Mouse (Mus musculus) adrenal gland, adult 8-10 months (tissue): ENCODE results near the gene Kxd1. TPM values are rescaled to one million over a fixed set of nuclear protein-coding genes. Genes with fewer than 3 reads are reported as not detected.

Source experiments
- DNase-seq: peaks from one replicate; pipeline ENCODE4 v3.0.0; 2022
- total RNA-seq, 4 experiments: library from RNA; stranded (reverse); gene quantifications; 2 replicates each; pipeline ENCODE4 v1.2.4; 2022

Gene Kxd1
- total RNA-seq, 4 experiments from 2014 or later = 77.1 to 86.6 (median 80.3) TPM

DNA sequence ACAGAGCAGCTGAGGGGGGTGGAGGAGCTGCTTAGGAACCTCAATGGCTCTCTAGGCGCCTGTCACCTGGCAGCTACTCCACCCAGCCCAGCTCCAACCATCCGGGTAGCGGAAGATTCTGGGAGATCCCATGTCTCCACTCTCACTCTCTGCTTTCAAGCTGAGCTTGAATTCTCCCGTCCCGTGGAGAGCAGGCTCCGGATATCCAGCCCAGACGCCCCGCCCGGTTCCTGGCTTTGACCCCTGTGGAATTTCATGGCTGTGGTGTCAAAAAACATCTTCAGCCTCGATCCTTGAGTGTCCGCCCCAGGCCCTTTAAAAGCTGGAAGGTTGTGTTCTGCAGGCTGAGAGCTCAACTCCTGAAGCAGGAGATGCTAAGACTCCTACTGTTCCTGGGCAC is 61.0 kb downstream of the Kxd1 start:
- no peak for DNase-seq

DNA sequence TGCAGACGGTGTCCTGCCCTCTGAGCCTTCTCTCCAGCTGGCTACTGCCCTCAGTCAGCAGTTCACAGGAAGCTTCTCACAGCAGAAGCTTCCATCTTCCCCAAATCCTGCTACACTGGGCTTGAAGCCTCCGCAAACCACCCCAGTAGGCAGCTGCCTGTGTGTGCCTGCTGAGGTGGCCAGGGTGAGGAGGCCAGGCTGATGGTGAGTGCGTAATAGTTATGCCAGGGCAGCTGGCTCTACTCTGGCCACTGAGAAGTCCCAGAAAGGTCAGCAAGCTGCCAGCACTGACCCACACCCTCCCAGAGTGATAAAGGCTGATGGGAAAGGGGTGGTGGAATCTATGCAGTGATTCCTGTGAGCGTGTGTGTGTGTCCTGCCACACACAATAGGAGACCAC is 61.5 kb downstream of the Kxd1 start:
- no peak for DNase-seq

DNA sequence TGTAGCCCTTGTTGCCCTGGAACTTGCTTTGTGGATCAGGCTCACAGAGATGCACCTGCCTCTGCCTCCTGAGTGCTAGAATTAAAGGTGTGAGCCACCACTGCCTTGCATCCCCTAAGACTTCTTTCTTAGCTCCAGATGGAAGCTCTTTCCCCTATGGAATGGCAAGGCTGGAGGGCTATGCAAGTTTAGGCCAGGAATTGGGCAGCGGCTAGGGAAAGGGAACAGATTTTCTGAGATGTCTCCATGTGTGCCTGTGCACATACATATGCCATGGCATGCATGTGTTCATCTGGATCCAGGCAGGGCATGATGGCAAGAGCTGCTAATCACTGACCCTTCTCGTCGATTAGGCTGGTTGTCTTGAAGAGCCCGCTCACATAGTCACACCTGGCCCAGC is 62.1 kb downstream of the Kxd1 start:
- no peak for DNase-seq

DNA sequence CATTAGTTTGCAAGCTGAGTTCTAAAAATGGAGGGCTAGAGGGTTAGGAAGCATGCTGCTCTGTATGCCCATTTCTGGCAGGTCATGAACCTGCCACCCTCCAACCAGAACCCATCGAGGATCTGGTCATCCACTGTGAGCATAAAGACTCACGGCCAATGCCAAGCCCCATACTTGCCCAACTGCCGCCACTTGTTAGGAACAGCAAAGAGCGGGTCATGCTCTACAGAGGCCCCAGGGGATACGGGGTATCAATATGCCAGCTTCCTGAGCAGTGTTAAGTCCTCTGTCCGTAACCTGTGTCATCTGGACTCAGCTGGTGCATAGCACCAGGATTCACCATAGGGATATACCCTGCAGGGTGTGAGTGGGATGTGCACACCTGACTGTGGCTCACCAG is 63.6 kb downstream of the Kxd1 start:
- DNase-seq = no peak

DNA sequence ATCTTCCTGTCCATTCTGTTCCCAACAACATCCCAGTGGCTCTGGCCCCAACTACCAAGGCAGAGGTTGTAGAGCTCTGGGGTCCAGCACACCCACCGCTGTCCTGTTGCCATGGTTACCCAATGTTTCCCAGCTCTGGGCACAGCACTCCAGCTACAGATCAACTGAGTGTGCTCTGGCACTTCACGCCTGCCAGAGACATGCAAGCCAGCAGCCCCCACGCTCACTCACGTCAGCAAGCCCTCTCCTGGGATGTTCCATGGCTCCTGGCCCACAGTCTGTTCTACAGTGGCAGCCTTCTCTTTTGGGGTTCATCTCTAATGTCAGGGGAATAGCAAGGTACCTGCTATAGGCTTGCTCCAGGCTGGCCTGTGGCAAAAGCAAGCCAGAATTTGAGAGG is 64.5 kb downstream of the Kxd1 start:
- no peak for DNase-seq

DNA sequence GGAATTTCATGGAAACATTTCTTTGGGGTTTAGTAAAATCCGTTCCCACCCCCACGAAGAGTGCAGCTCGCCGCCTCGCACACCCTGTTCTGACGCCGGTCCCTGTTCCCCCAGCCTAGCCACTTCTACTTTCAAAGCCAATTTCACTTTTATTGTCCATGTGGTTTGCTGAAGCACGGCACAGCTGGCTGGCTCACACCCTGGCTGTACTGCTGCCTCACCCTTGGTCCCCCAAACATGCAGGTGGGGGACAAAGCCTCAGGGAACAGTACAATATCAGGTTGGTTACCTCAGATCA is 65.3 kb downstream of the Kxd1 start:
- no peak for DNase-seq

DNA sequence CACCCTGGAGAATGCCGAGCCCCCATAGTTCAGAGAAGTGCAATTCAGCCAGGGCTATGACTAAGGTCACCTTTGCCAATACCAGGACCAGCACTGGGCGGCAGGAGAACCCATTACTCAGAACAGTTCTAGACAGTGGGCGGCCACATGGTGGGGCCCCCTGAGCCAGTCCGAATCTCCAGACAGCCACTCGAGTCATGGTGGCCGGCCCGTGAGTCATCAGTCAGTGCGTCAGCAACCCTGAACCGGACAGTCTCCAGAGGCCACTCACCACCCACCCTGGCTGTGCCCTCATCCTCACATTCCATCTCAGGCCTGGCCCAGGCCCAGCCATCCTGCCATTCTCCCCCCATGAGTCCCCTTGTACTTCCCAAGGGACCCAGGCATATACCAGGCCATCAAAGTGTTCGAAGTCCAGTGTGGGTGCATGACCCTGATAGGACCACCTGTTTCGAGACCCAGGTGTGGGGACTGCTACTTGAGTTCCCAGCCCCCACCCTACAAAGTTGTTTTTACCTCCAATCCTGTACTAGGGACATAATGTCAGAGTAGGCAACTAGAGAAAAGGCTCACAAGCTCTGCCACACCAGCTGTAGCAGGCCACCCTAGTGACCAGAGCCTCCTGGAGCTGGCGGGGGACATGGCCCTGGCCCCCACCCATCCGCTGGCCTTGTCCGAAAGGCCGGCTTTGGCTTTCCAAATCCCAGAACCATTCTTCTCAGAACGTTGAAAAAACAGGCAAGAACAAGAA is 65.8 kb downstream of the Kxd1 start:
- peak; percentile 72 for DNase-seq

DNA sequence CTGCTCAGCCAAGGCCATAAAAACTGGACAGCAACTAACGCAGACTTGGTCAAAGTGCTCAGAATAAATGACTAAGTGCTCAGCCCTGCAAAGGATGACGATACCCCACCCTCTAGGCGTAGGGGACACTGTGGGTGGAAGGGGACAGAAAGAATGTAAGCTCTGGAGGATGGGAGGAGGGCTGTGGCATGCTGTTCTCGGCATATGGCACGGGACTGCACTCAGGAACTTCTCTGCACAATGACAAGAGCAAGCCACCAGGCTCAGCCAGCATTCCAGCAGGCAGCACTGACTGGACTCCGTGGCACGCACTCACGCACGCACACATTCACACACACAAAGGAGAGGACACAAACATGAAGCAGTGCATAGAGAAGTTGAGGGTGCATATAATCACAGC is 67.2 kb downstream of the Kxd1 start:
- no peak for DNase-seq

DNA sequence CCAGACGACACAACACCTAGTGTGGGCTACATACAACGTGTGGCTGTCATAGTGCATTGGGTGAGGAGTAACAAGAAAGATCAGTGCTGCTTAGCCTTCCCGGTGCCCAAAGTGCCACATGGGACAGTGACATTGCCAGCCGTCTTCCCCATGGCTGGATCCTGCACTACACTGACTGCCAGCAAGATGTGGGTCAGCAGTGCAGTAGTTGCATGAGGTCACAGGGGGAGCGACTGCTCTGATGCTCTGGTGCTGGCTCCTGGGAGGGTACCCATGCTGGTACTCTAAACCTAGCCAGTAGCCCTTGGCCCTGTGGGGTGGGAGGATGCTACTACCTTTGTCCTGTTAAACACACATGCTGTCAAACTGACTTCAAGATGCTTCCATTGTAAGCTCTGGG is 67.6 kb downstream of the Kxd1 start:
- DNase-seq = no peak

DNA sequence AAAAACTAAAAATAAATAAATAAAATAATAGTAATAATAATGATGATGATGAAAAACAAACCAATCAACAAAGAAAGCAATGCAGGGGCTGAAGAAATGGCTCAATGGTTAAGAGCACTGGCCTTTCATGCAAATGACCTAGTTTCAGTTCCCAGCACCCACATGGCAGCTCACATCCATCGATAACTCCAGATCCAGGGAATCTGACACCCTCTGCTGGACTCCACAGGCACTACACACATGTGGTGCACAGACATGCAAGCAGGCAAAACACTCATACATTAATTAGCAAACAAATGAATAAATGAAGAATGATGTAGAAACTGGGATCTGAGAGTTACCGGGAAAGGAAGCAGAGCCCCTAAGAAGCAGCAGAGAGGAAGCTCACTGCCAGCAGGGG is 68.1 kb downstream of the Kxd1 start:
- no peak for DNase-seq

DNA sequence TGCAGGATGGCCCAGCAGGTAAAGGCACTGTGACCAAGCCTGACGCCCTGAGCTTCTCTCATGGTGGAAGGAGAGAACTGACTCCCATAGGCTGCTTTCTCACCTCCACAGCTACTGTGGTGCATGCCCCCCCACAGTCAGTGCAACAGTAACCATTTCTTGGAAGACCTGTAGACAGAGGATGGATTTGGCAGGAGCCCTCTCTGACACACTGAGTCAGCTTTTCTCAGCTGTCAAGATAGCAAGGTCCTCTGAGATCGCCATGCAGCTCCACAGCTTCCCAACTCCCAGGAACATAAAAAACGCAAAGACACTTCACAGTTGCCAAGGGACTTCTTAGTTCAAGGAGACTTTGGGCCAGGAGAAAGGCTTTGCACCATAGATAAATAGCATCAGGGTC is 69.3 kb downstream of the Kxd1 start:
- peak; percentile 52 for DNase-seq

Other genes with a start within 250 kb of the Kxd1 start
- gene Homer3, start 245.1 kb downstream of the Kxd1 start, total RNA-seq = 10 to 100 TPM; 18.7 to 38.9 (median 29.2) TPM
- 10 to 100 TPM; 74.5 to 93.4 (median 86.3) TPM for gene Ddx49, start 225.5 kb downstream of the Kxd1 start, total RNA-seq
- 100 to 1,000 TPM; 190 to 236 (median 226) TPM for gene Cope, start 225.4 kb downstream of the Kxd1 start, total RNA-seq
- 1 to 10 TPM; 2.8 to 5.3 (median 4.1) TPM for gene Cers1, start 212.2 kb downstream of the Kxd1 start, total RNA-seq
- gene Gdf1, start 198.1 kb downstream of the Kxd1 start, total RNA-seq = 1 to 10 TPM in 2 of 4 experiments, under 1 TPM in 2; 0.70 to 1.6 (median 1.1) TPM
- gene Upf1, start 174.7 kb downstream of the Kxd1 start, total RNA-seq = 10 to 100 TPM; 64.2 to 82.6 (median 76.1) TPM
- gene Comp, start 154.4 kb downstream of the Kxd1 start, total RNA-seq = under 1 TPM in 3 of 4 experiments, not detected in 1; 0.17 to 0.61 (median 0.27) TPM
- gene Crtc1, start 88.4 kb downstream of the Kxd1 start, total RNA-seq = 10 to 100 TPM; 25.3 to 52.7 (median 36.5) TPM
- 10 to 100 TPM; 27.3 to 35.8 (median 30.6) TPM for gene Klhl26, start 51.0 kb downstream of the Kxd1 start, total RNA-seq
- 10 to 100 TPM; 27.2 to 44.6 (median 31.0) TPM for gene Tmem59l, start 40.6 kb downstream of the Kxd1 start, total RNA-seq
- 1 to 10 TPM in 1 of 4 experiments, under 1 TPM in 2, not detected in 1; 0.51 to 1.5 (median 0.59) TPM for gene Crlf1, start 34.8 kb downstream of the Kxd1 start, total RNA-seq
- gene Rex1bd, start 21.2 kb downstream of the Kxd1 start, total RNA-seq = 100 to 1,000 TPM; 126 to 165 (median 148) TPM
- gene Uba52, start 17.2 kb downstream of the Kxd1 start, total RNA-seq = 1,000 to 10,000 TPM; 1,217 to 1,378 (median 1,304) TPM
- gene Fkbp8, start 232 bp downstream of the Kxd1 start, total RNA-seq = 100 to 1,000 TPM; 352 to 405 (median 379) TPM
- 10 to 100 TPM; 25.2 to 38.3 (median 30.3) TPM for gene Ell, start 11.5 kb upstream of the Kxd1 start, total RNA-seq
- 100 to 1,000 TPM; 124 to 207 (median 158) TPM for gene Isyna1, start 66.4 kb upstream of the Kxd1 start, total RNA-seq
- gene Ssbp4, start 80.9 kb upstream of the Kxd1 start, total RNA-seq = 100 to 1,000 TPM in 2 of 4 experiments, 10 to 100 TPM in 2; 69.3 to 158 (median 120) TPM
- 1 to 10 TPM; 1.5 to 4.4 (median 3.2) TPM for gene Lrrc25, start 88.2 kb upstream of the Kxd1 start, total RNA-seq
- 1 to 10 TPM; 1.8 to 3.5 (median 3.0) TPM for gene Gdf15, start 104.5 kb upstream of the Kxd1 start, total RNA-seq
- gene Pgpep1, start 132.4 kb upstream of the Kxd1 start, total RNA-seq = 100 to 1,000 TPM; 129 to 163 (median 131) TPM
- 100 to 1,000 TPM in 1 of 4 experiments, 10 to 100 TPM in 3; 81.4 to 101 (median 86.6) TPM for gene Lsm4, start 145.3 kb upstream of the Kxd1 start, total RNA-seq
- gene Jund, start 171.0 kb upstream of the Kxd1 start, total RNA-seq = 100 to 1,000 TPM; 187 to 329 (median 253) TPM
- under 1 TPM in 3 of 4 experiments, not detected in 1; 0.07 to 0.09 (median 0.08) TPM for gene Iqcn, start 175.5 kb upstream of the Kxd1 start, total RNA-seq
- gene Gm3336, start 190.6 kb upstream of the Kxd1 start, total RNA-seq = not detected
- gene Pde4c, start 195.8 kb upstream of the Kxd1 start, total RNA-seq = under 1 TPM; 0.26 to 0.86 (median 0.30) TPM
- gene Rab3a, start 226.7 kb upstream of the Kxd1 start, total RNA-seq = 10 to 100 TPM; 59.6 to 90.1 (median 74.4) TPM
- 100 to 1,000 TPM; 106 to 166 (median 126) TPM for gene Mpv17l2, start 233.0 kb upstream of the Kxd1 start, total RNA-seq
- 10 to 100 TPM; 44.0 to 73.8 (median 57.9) TPM for gene Pik3r2, start 248.8 kb upstream of the Kxd1 start, total RNA-seq